Mouse (Mus musculus) gastrocnemius, adult 18-20 months (tissue): ENCODE measurements around the gene Pou6f2. TPM values are rescaled to one million over a fixed set of nuclear protein-coding genes. Genes with fewer than 3 reads are reported as not detected.

Source experiments
- DNase-seq: peaks from one replicate; pipeline ENCODE4 v3.0.0; 2021; ENCODE audit warnings: low spot score
- total RNA-seq, 2 experiments: library from RNA; stranded (reverse); gene quantifications; 2 replicates each; pipeline ENCODE4 v1.2.3; 2021

Gene Pou6f2
- total RNA-seq, 2 experiments from 2014 or later: not detected

GRCm38 (mm10) chr13:18218566-18219234, 178.8 kb downstream of the Pou6f2 start:
- no peak for DNase-seq

GRCm38 (mm10) chr13:18211242-18211641, 186.2 kb downstream of the Pou6f2 start:
- DNase-seq: no peak

- DNase-seq: no peak
These were observed 192.8 kb downstream of the Pou6f2 start for GRCm38 (mm10) chr13:18204476-18205250.

GRCm38 (mm10) chr13:18174003-18174402, 223.5 kb downstream of the Pou6f2 start:
- peak; percentile 16 for DNase-seq

GRCm38 (mm10) chr13:18173021-18173420, 224.5 kb downstream of the Pou6f2 start:
- DNase-seq: no peak

GRCm38 (mm10) chr13:18172334-18172733, 225.2 kb downstream of the Pou6f2 start:
- no peak for DNase-seq

GRCm38 (mm10) chr13:18164182-18164581, 233.3 kb downstream of the Pou6f2 start:
- DNase-seq: no peak

- no peak for DNase-seq
These were observed 236.9 kb downstream of the Pou6f2 start for GRCm38 (mm10) chr13:18160566-18160965.

GRCm38 (mm10) chr13:18153949-18154582, 243.4 kb downstream of the Pou6f2 start:
- DNase-seq: no peak

GRCm38 (mm10) chr13:18133646-18134045, 263.8 kb downstream of the Pou6f2 start:
- no peak for DNase-seq

GRCm38 (mm10) chr13:18133193-18133592, 264.3 kb downstream of the Pou6f2 start:
- DNase-seq: no peak

- no peak for DNase-seq
These were observed 266.2 kb downstream of the Pou6f2 start for GRCm38 (mm10) chr13:18131324-18131723.

- DNase-seq: no peak
These were observed 267.8 kb downstream of the Pou6f2 start for GRCm38 (mm10) chr13:18129697-18130096.

- no peak for DNase-seq
These were observed 268.7 kb downstream of the Pou6f2 start for GRCm38 (mm10) chr13:18128826-18129225.

- DNase-seq: no peak
These were observed 269.4 kb downstream of the Pou6f2 start for GRCm38 (mm10) chr13:18128053-18128452.

GRCm38 (mm10) chr13:18126111-18126510, 271.4 kb downstream of the Pou6f2 start:
- DNase-seq: no peak

- no peak for DNase-seq
These were observed 272.1 kb downstream of the Pou6f2 start for GRCm38 (mm10) chr13:18125226-18126000.

- DNase-seq: peak; percentile 4
These were observed 273.1 kb downstream of the Pou6f2 start for GRCm38 (mm10) chr13:18124368-18124767.

- no peak for DNase-seq
These were observed 277.1 kb downstream of the Pou6f2 start for GRCm38 (mm10) chr13:18120406-18120805.

GRCm38 (mm10) chr13:18081443-18082119, 315.9 kb downstream of the Pou6f2 start:
- DNase-seq: no peak
